Mouse (Mus musculus): ENCODE measurements around the gene Gm21858.
"Not testable (repeated sequence)": the region's sequence is repeated elsewhere in the genome, so short reads cannot be mapped to it uniquely, and the experiment has no call there.

Gm21858 gene

GRCm38 (mm10) chrY:55731456-55731855 is at the start of gene Gm21858:
Gene Gm21858, plus strand, starts transcription at chrY:55731756.
- in situ Hi-C loops (cut with MboI, MseI), result not testable (repeated sequence)
